Mouse (Mus musculus): ENCODE measurements around the gene Pi4ka.

The Pi4ka gene

DNA sequence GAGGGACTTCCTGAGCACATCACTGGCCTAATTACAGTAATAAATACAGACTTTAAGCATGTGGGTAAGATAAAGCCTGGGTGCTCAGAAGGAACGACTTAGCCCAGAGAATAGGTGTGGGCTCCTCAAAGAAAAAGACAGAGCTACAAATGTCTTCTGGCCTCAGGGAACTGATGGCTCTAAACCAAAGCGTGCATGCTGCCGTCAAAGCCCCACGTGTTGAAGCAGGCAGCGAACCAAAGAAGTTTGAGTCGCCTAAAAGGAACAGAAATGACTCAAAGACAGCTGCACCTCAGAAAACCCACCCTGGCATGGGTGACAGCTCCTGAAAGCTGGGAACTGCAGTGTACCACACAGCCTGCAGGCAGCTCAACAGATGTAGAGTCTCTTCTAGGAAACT lies 134.3 kb downstream of the Pi4ka start:
- no peak for DNase-seq (ENCODE audit: low spot score)

DNA sequence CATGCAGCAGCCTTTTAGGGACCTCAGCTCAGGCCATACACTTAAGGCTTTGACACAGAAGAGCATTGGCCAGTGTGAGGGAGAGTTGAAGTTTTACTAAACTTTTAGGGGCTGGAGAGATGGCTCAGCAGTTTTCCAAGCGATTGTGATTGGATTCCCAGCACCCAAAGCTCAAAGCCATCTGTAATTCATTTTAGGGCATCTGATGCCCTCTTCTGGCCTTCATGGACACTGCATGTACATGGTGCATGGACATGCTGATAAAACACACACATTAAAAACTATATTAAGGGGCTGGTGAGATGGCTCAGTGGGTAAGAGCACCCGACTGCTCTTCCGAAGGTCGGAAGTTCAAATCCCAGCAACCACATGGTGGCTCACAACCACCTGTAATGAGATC lies 135.0 kb downstream of the Pi4ka start:
- peak; percentile 47 for DNase-seq (ENCODE audit: low spot score)

- DNase-seq (ENCODE audit: low spot score): no peak
Measured at GRCm38 (mm10) chr16:17269872-17270271, 136.2 kb downstream of the Pi4ka start.

- no peak for DNase-seq (ENCODE audit: low spot score)
Measured at GRCm38 (mm10) chr16:17267937-17268336, 138.2 kb downstream of the Pi4ka start.

DNA sequence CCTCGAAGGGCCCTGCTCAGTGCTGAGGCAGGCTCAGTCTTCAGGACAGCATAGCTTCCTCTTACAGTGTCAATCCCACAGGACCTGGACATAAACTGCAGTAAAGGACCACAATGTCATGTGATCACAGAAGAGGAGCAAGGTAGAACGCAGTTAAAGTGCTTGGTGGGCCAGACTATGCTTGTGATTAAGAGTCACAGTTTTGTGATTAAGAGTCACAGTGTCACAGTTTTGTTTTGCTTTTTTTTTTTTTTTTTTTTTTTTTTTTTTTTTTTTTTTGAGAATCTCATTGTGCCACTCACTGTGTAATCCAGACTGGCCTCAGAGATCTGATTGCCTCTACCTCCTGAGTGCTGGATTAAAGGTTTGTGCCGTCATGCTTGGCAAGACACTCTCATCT lies 140.0 kb downstream of the Pi4ka start:
- no peak for DNase-seq (ENCODE audit: low spot score)

GRCm38 (mm10) chr16:17261341-17261740 lies 144.8 kb downstream of the Pi4ka start:
- DNase-seq (ENCODE audit: low spot score): no peak

GRCm38 (mm10) chr16:17258917-17259316 lies 147.2 kb downstream of the Pi4ka start:
- no peak for DNase-seq (ENCODE audit: low spot score)

GRCm38 (mm10) chr16:17257359-17257821 lies 148.7 kb downstream of the Pi4ka start:
- peak; percentile 78 for DNase-seq (ENCODE audit: low spot score)

DNA sequence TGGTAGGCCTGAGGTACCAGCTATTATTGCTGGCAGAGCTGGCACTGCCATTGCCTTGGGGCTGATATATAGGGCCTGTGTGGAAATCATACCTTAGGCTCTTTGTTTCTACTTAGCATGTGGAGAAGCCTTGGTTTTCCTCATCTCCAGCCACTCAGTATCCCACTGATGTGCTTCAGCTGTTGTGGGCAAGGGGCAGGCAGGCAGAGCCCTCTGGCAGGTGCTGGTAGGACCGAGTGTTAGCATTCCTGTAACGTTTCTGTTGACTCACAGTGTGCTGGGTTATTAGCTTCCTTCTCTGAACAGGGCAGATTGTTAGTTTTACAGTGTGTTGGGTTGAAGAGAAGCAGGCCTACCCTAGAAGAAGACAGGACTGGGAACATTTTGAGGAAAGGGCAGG lies 150.8 kb downstream of the Pi4ka start:
- no peak for DNase-seq (ENCODE audit: low spot score)

GRCm38 (mm10) chr16:17254005-17254597 lies 152.0 kb downstream of the Pi4ka start:
- peak; percentile 72 for DNase-seq (ENCODE audit: low spot score)

GRCm38 (mm10) chr16:17252841-17253240 lies 153.3 kb downstream of the Pi4ka start:
- DNase-seq (ENCODE audit: low spot score): no peak

DNA sequence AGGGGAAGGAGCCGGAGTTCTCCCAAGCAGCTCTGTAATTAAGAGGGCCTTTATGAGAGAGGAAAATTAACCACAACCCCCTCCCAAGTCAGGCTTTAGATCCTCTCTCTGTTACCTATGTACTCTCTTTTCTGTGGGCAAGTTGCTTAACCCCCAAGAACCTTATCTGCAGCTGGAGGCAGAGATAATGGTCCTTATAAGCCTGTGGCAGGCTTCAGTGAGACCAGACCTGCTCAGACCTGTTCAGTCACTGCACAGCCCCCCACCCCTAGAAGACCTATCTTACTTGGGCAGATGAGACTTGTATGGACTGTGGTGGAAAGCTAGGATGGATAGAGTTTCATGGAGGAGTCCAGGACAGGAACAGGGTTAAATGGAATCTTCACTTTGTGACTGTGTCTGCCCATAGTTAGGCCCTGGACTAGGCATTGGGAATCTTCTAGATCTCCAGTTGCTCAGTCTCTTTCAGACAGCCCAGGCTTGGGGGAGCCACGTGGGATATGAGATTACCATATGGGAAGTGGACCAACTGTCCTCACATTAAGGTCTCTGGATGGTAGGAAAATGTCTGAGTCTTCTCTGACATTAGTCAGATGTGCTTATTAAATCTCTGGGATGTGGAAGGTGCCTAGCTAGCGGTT lies 153.9 kb downstream of the Pi4ka start:
- no peak for DNase-seq (ENCODE audit: low spot score)

DNA sequence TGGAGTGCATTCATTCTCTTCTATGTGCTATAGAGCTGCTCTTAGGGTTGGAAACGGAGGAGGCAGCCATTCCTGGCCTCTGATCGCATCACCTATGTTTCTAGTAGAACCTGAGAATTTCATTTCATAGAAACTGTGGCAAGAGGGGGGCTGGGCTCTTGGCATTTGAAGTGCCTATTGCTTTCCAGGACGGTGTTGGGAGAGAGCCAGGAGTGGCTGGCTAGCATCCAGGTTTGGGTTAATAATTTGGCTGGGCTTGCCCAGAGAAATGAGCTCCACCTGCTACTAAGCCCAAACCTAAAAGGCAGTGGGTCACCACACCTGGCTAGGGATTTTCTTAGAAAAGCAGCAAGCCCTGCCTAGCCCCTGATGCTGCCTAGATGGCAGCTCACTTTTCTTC lies 154.6 kb downstream of the Pi4ka start:
- DNase-seq (ENCODE audit: low spot score): peak; percentile 71

GRCm38 (mm10) chr16:17249135-17249534 lies 157.0 kb downstream of the Pi4ka start:
- DNase-seq (ENCODE audit: low spot score): no peak

DNA sequence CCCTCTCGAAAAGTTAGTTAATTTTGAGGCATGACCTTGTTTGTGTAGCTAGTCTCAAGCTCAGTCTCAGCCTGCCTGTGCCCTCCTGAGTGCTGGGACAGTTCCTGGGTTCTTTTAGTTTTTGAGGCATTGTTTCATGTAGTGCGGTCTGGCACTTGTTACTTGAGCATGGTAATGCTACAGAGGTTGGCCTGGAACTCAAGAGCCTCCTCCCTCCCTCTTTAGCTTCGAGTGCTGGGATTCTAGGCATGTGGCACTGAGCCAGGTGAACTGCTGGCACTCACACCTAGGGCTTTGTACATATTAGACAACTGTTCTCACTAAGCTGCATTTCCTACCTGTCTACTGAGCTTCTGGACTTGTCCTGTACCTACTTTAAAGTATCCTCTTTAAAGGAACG lies 158.4 kb downstream of the Pi4ka start:
- no peak for DNase-seq (ENCODE audit: low spot score)

DNA sequence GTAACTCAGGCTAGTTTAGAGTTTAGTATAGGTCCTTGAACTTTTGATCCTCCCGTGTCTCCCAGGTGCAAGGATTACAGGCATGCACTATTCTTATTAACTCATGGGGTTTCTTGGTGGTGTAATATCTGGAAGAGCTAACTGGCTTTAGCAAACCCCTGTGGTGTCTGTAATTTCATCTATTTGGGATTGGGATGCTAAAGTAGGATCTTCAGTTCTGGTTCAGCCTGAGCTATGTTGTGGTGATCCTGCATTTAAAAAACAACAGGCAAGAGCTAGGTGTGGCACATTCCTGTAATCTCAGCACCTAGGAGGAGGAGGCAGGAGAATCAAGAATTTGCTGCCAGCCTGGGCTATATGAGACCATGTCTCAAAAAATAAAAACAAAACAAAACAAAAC lies 161.1 kb downstream of the Pi4ka start:
- no peak for DNase-seq (ENCODE audit: low spot score)

DNA sequence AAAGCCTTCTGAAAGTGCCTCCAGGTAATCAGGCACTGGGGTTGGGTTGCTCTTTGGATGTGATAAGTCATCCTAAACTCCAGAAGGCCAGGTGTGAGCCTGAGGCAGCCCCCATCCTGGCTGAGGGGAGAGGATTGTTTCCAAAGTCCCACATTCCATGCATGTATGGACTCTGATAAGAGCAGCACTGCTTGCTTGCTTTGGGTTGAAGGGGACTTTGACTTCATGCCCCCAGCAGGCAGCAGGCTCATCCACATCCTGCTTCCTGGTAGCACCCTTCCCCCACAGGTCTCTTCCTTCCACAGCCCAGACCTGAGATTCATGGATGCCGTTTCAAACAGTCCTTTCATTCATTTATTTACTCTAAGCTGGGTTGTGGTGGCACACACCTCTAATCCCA lies 162.4 kb downstream of the Pi4ka start:
- DNase-seq (ENCODE audit: low spot score): no peak

- DNase-seq (ENCODE audit: low spot score): no peak
Measured at GRCm38 (mm10) chr16:17239409-17239808, 166.7 kb downstream of the Pi4ka start.

DNA sequence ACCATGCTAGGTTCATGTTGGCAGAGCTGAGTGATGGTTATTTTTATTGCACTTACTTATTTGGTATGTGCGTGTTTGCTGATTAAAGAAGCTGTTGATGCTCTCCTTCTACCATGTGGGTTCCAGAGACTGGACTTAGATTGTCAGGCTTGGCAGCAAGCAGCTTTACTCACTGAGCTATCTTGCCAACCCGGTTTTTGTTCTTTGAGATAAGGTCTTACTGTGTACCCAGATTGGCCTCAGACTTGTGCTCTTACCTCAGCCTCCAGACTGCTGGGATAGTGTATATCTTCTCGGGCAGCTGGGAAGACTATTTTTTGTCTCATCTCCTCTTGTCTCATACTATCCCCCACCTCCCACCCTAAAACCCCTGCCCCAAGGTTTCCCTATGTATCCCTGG lies 168.5 kb downstream of the Pi4ka start:
- DNase-seq (ENCODE audit: low spot score): no peak

DNA sequence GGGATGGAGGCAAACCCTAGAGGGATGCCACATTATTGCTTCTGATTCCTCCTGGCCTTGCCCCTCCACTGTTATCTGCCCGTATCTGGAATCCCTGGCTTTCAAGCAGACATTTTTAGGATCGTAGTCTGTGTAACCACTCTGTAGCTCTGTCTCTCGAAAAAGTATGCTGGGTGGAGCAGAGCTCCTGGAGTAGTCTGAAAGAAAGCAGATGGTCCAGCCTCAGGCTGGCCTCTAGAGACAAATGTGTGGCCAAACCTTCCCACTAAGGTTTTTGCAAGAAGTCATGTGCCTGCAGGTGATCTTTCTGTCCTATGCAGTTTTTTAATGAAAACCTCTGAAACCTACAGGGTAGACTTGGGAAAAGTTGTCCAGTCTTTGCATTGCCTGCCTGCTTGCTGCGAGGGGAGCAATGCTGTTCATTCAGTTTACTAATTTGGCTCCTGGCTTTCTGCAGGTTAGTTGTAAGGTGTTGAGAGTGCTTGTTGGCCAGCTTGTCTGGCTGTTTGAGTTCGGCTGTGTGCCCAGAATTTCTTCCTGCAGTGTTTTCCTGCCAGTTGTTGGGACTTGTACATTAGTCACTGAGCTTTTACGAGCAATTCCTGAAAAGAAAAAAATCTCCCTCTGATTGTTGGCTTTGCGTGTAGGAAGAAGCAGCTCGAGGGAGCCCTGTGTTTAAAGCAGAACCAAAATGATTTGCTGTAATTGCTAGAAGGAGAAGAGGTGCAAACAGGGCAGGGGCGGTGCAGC lies 171.0 kb downstream of the Pi4ka start:
- peak; percentile 83 for DNase-seq (ENCODE audit: low spot score)

DNA sequence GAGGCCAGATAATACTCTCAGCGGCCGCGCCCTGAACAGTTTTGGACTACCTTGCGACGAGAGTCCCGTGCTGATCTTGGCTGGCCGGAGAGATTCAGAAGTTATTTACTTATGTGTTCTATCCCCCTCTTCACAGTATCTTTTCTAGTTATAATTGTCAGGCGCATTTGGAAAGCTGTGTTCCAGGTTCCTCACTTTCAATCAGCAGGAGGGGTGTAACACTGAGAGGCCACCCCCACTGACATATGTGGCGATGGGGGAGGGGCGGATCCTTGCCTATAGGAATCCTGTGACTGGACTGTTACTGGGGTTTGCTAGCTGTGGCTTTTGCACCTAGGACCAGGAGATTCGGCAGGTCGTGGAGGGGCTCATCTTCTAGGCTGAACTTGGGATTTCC lies 171.6 kb downstream of the Pi4ka start:
- peak; percentile 43 for DNase-seq (ENCODE audit: low spot score)

DNA sequence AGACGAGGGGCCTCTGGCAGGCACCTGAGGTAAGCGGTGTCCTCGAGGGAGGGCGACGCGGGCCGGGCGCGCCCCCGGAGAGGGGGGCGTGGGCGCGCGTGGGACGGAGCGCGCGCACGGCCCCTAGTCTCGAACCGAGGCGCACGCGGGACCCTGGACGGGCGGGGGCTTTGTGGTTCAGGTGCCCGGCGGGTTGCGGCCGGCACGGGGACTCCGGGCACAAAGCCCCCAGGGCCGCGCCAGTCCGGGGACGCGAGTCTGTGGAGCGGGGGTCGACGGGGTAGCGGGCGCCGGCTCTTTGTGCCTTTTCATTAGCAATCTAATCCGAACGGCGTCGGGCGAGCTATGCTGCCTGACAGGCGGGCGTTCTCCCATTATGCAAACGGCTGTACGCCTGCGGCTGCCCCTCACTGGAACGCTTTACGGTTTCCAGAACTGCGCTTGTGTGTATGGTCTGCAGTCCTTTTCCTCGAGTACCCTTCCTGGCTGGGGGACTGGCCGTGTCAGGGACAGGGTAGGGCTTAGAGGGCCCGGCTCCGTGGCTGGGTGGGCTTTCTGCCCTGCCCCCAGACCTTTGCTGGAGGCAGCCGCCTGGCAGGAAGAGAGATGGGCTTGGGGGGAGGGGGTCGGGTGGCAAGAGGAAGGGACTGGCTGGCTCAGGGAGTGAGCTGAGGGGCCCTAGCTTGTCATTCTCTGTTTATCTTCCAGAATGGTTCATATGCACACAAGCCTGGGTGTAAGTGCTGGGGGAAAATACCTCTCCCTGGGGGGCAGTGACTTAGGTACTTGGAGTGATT lies 172.2 kb downstream of the Pi4ka start:
- DNase-seq (ENCODE audit: low spot score): peak; percentile 54
